ENCODE assay signal across 13 mouse cellular contexts in the genomic region with DNA sequence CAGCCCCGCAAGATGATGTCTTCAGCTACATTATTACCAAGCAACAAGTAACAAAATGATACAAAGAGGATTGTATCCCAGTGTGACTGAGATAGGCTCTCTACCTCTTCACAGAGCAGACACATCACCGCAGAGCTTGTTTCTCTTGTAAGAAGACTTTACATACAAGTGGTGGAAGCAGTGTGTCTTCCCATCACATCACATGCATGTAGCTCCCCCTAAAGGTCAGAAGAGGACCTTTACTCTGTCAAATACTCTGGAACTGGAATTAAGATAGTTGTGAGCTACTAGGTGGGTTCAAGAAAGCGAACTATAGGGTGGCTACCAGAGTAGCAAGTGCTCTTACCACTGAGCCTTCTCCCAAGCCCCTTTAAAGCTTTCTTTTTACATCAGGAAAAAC.
DNase-seq lines count a peak whose midpoint lies in the region; ATAC-seq and TF ChIP-seq lines count a peak whose summit lies in the region.
"Had no signal": no experiment of that assay in that cellular context is flagged by ENCODE, and none has a peak within 500 bp of the region (broad histone marks: within the 10 kb centered on the region; RNA-seq: fewer than 3 reads in every experiment).

No protein-coding gene starts in this region.

- 85% methylated on average over 3 of the region's 3 CpGs for WGBS in forebrain, embryonic 16.5 days
- 89% methylated on average over 3 of the region's 3 CpGs for WGBS in forebrain, embryonic 13.5 days
- WGBS in lung, embryonic 14.5 days, result 81% methylated on average over 3 of the region's 3 CpGs

- no peaks in the 10 kb centered on the region for H3K27me3 ChIP-seq in forebrain, embryonic 16.5 days (replicated peaks; ENCODE audit: control insufficient read depth, insufficient read depth, low read length)
- no peaks in the 10 kb centered on the region for H3K27me3 ChIP-seq in forebrain, embryonic 13.5 days
- H3K27me3 ChIP-seq in lung, embryonic 14.5 days (ENCODE audit: insufficient read depth, low read length), result no peaks in the 10 kb centered on the region
- H3K27me3 ChIP-seq: limb, embryonic 12.5 days; stomach, embryonic 15.5 days had no signal

- TF ChIP-seq CTCF in lung, embryonic 14.5 days (IDR thresholded peaks at IDR 0.05; ENCODE audit: low read depth), result peak; percentile 57

- H3K4me1 ChIP-seq in forebrain, embryonic 16.5 days (replicated peaks; ENCODE audit: control insufficient read depth, insufficient read depth, low read length), result no peaks in the 10 kb centered on the region
- H3K4me1 ChIP-seq in forebrain, embryonic 13.5 days, result no peaks in the 10 kb centered on the region
- H3K4me1 ChIP-seq in lung, embryonic 14.5 days (ENCODE audit: insufficient read depth), result no peaks in the 10 kb centered on the region
- H3K4me1 ChIP-seq: stomach, embryonic 15.5 days had no signal

- peak; percentile 20; the same call in 1 of the 2 replicates for ATAC-seq in forebrain, embryonic 16.5 days
- ATAC-seq in forebrain, embryonic 13.5 days, result no peak
- no peak for ATAC-seq in lung, embryonic 14.5 days (ENCODE audit: insufficient read depth)

- H3K9ac ChIP-seq in forebrain, embryonic 16.5 days (replicated peaks; ENCODE audit: low read depth, low read length), result no peak overlapping the region
- no peak overlapping the region for H3K9ac ChIP-seq in forebrain, embryonic 13.5 days
- H3K9ac ChIP-seq in lung, embryonic 14.5 days, result no peak overlapping the region
- H3K9ac ChIP-seq: limb, embryonic 12.5 days; stomach, embryonic 15.5 days had no signal

- no peak overlapping the region for H3K4me2 ChIP-seq in forebrain, embryonic 16.5 days (ENCODE audit: low read length)
- H3K4me2 ChIP-seq in forebrain, embryonic 13.5 days, result no peak overlapping the region
- H3K4me2 ChIP-seq in lung, embryonic 14.5 days, result no peak overlapping the region
- H3K4me2 ChIP-seq: limb, embryonic 12.5 days; midbrain, embryonic 11.5 days; stomach, embryonic 15.5 days had no signal

- no peak overlapping the region for H3K27ac ChIP-seq in forebrain, embryonic 16.5 days (ENCODE audit: low read length)
- H3K27ac ChIP-seq in forebrain, embryonic 13.5 days, result no peak overlapping the region
- no peak overlapping the region for H3K27ac ChIP-seq in lung, embryonic 14.5 days (ENCODE audit: low read depth)
- H3K27ac ChIP-seq: limb, embryonic 12.5 days; stomach, embryonic 15.5 days had no signal

- no peaks in the 10 kb centered on the region for H3K9me3 ChIP-seq in forebrain, embryonic 16.5 days (ENCODE audit: control insufficient read depth, low read length)
- no peaks in the 10 kb centered on the region for H3K9me3 ChIP-seq in forebrain, embryonic 13.5 days (replicated peaks)
- no peaks in the 10 kb centered on the region for H3K9me3 ChIP-seq in lung, embryonic 14.5 days (ENCODE audit: low read depth, low read length)
- H3K9me3 ChIP-seq: limb, embryonic 12.5 days; stomach, embryonic 15.5 days had no signal

- DNase-seq in lung, embryonic 14.5 days, result peak; percentile 54
- no peak for DNase-seq in lung, postnatal 4 days
- DNase-seq in ZHBTc4 (ENCODE audit: low read depth, low spot score), result peak; percentile 40
- peak; percentile 58 for DNase-seq in naive thymus-derived CD4-positive, alpha-beta T cell, adult 2 months (ENCODE audit: low read depth)
- DNase-seq in ovary, postnatal 36 days (ENCODE audit: low spot score), result no peak
- no peak for DNase-seq in cerebellum, postnatal 25 days
- DNase-seq: cerebellum, adult 18-20 months had no signal

- H3K4me3 ChIP-seq in forebrain, embryonic 16.5 days (replicated peaks; ENCODE audit: low read length), result no peak overlapping the region
- H3K4me3 ChIP-seq in forebrain, embryonic 13.5 days, result no peak overlapping the region
- no peak overlapping the region for H3K4me3 ChIP-seq in lung, embryonic 14.5 days (ENCODE audit: low read depth, low read length)
- H3K4me3 ChIP-seq: erythroblast, embryonic 14.5 days; limb, embryonic 12.5 days; stomach, embryonic 15.5 days had no signal

- H3K36me3 ChIP-seq in forebrain, embryonic 16.5 days (ENCODE audit: control insufficient read depth, insufficient read depth), result peaks cover 14% of the 10 kb centered on the region
- peaks cover 49% of the 10 kb centered on the region for H3K36me3 ChIP-seq in forebrain, embryonic 13.5 days (ENCODE audit: poor library complexity, severe bottlenecking)
- no peaks in the 10 kb centered on the region for H3K36me3 ChIP-seq in lung, embryonic 14.5 days (ENCODE audit: insufficient read depth)
- H3K36me3 ChIP-seq: limb, embryonic 12.5 days; stomach, embryonic 15.5 days had no signal

Comparison
In these comparisons a context has a peak if more than half of its experiments do, and no peak if none do; other contexts are left out.
1. DNase-seq: peak in lung, embryonic 14.5 days (single experiment), ZHBTc4 (single experiment) and naive thymus-derived CD4-positive, alpha-beta T cell, adult 2 months (single experiment); none in lung, postnatal 4 days (0 of 2), ovary, postnatal 36 days (single experiment) and cerebellum, postnatal 25 days (0 of 2).